Mouse (Mus musculus) forebrain, embryonic 16.5 days (tissue): ENCODE data around the gene Oaz3. TPM values are rescaled to one million over a fixed set of nuclear protein-coding genes. Genes with fewer than 3 reads are reported as not detected.

ENCODE experiments used
- ATAC-seq: fragments of 200-750 bp; cut with Nextera tagmentation; 2 replicates; pipeline ENCODE4 v1.8.0; 2017; ENCODE audit warnings: mild to moderate bottlenecking, moderate library complexity
- H3K27ac ChIP-seq: fragments of 300-500 bp; sonication (generic); 2 replicates; pipeline ENCODE4 v1.5.1; 2014; ENCODE audit warnings: low read length, control low read depth
- H3K27me3 ChIP-seq: fragments of 300-500 bp; sonication (generic); replicated peaks from 2 replicates; pipeline ENCODE4 v1.6.1; 2014; ENCODE audit warnings: low read length; ENCODE audit not compliant: control insufficient read depth, insufficient read depth
- H3K36me3 ChIP-seq: fragments of 300-500 bp; sonication (generic); 2 replicates; pipeline ENCODE4 v1.6.1; 2014; ENCODE audit not compliant: control insufficient read depth, insufficient read depth
- H3K4me1 ChIP-seq: fragments of 300-500 bp; sonication (generic); replicated peaks from 2 replicates; pipeline ENCODE4 v1.6.1; 2014; ENCODE audit warnings: low read length; ENCODE audit not compliant: control insufficient read depth, insufficient read depth
- H3K4me2 ChIP-seq: fragments of 300-500 bp; sonication (generic); 2 replicates; pipeline ENCODE4 v1.6.1; 2014; ENCODE audit warnings: mild to moderate bottlenecking, low read length, control low read depth
- H3K4me3 ChIP-seq: fragments of 300-500 bp; sonication (generic); replicated peaks from 2 replicates; pipeline ENCODE4 v1.5.1; 2014; ENCODE audit warnings: mild to moderate bottlenecking, low read length, control low read depth
- H3K9ac ChIP-seq: fragments of 300-500 bp; sonication (generic); replicated peaks from 2 replicates; pipeline ENCODE4 v1.6.1; 2014; ENCODE audit warnings: low read depth, low read length, control low read depth
- H3K9me3 ChIP-seq: fragments of 300-500 bp; sonication (generic); 2 replicates; pipeline ENCODE4 v1.6.1; 2016; ENCODE audit warnings: low read length; ENCODE audit not compliant: control insufficient read depth
- WGBS: fragments of 180-500 bp; shearing (Covaris S2); extraction: QIAGEN DNeasy Blood & Tissue Kit; methylation state at CpG from one replicate; pipeline ENCODE4 v1.1.7; 2014; 5-methylcytosine and 5-hydroxymethylcytosine counted together
- polyA plus RNA-seq: library from polyadenylated mRNA; unstranded; fragments of >200 nt; fragmentation: Nextera tagmentation; extraction: Ambion mirVana; gene quantifications from 2 replicates; pipeline ENCODE4 v1.2.1, GENCODE M21; 2015

Gene Oaz3
- polyA plus RNA-seq, 1 experiment from 2014 or later = 2.2 TPM

GRCm38 (mm10) chr3:94477981-94478422 is 34.3 kb upstream of the Oaz3 start, which contains the start of gene Celf3:
Celf3 (plus strand) TSS chr3:94478295.
- no peaks in the 10 kb centered on the region for H3K27me3 ChIP-seq
- H3K4me1 ChIP-seq = peaks cover 58% of the 10 kb centered on the region
- peak within 1 kb of the TSS; percentile 75 for H3K4me3 ChIP-seq
- H3K9me3 ChIP-seq = no peaks in the 10 kb centered on the region
- WGBS = 0% methylated on average over 14 of the region's 14 CpGs
- peak; percentile 94 for ATAC-seq
- H3K27ac ChIP-seq = peak within 1 kb of the TSS; percentile 95
- peaks cover 10% of the 10 kb centered on the region for H3K36me3 ChIP-seq
- peak within 1 kb of the TSS; percentile 89 for H3K4me2 ChIP-seq
- peak within 1 kb of the TSS; percentile 97 for H3K9ac ChIP-seq

GRCm38 (mm10) chr3:94477444-94477843 is 33.7 kb upstream of the Oaz3 start:
- Histone ChIP-seq H3K27ac (peak overlapping the region; percentile 95), H3K27me3 (no peaks in the 10 kb centered on the region), H3K9me3 (no peaks in the 10 kb centered on the region), H3K4me1 (peaks cover 58% of the 10 kb centered on the region), H3K4me3 (peak overlapping the region; percentile 75), H3K4me2 (peak overlapping the region; percentile 89), H3K9ac (peak overlapping the region; percentile 68), H3K36me3 (peaks cover 8% of the 10 kb centered on the region)
- 12% methylated on average over 4 of the region's 4 CpGs for WGBS
- ATAC-seq = peak; percentile 24

DNA sequence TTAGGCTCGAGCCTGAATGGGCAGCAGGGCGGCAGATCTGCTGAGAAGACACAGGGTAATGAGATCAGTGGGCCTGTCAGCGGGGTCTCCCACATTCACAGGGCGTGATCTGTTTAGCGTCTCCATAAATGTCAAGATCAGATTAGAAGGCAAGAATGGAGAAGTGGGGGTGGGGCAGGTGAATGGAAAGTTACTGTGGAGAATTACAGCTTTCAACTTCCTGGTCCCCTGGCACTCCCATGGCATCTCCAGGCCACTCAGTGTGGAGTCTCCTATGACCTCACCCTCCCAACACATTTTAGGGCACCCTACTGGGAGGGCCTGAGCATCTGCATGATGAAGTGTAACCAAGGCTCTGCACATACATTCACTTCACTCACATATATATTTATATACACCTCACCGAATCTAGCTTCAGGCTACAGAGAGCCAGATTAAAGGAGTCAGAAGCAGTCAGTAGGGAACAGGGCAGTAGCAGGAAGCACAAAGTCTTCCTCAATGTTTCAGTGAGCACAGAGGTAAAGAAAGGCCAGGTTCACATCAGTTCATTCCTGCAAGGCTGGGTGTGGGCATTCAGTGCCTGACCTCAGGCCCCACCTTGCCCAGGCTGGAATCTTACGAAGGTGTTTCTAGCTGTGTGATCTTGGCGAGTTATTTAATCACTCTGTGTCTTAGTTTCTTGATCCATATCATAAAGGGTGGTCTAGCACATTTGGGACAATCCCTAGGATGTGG is 32.8 kb upstream of the Oaz3 start:
- no peak overlapping the region for H3K4me3 ChIP-seq
- peaks cover 53% of the 10 kb centered on the region for H3K4me1 ChIP-seq
- H3K9me3 ChIP-seq = no peaks in the 10 kb centered on the region
- peak overlapping the region; percentile 95 for H3K27ac ChIP-seq
- 66% methylated on average over 8 of the region's 8 CpGs for WGBS
- no peaks in the 10 kb centered on the region for H3K27me3 ChIP-seq
- H3K4me2 ChIP-seq = 0 out of 2 replicates have a peak overlapping the region, but pooled peaks have one; percentile 89
- no peak for ATAC-seq
- H3K9ac ChIP-seq = no peak overlapping the region
- H3K36me3 ChIP-seq = peaks cover 6% of the 10 kb centered on the region

DNA sequence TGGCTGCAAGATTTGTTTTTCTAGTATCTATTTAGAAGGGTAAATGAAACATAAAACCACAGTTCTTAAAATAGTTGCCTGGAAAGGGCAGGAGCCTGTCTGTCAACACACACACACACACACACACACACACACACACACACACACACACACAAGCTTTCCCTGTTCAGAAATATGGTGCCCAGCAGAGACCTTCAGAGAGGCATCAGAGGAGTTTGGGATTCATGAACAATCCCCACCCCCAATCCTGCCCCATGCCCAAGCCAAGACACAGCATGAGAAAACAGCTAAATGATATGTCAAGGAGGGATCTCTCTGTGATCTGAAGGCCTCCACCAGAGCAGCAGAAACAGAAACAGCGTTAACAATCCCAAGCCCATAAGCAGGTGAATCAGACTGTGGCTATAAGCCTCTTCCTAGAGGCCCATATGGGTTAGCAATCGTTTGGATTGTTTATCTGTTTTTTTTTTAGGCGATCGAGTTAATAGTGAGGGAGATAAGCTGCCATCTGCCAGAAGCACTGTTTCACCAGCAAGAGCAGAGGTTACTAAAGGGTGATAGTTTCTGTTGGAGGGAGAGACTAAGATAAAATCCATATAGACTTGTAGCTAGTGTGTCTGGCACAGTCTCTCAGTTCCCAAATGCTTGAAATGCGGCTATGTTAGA is 30.0 kb upstream of the Oaz3 start:
- Histone ChIP-seq H3K4me2 (no peak overlapping the region), H3K27me3 (no peaks in the 10 kb centered on the region), H3K27ac (peak overlapping the region; percentile 60), H3K36me3 (no peaks in the 10 kb centered on the region), H3K9me3 (no peaks in the 10 kb centered on the region), H3K4me1 (peaks cover 28% of the 10 kb centered on the region), H3K4me3 (no peak overlapping the region), H3K9ac (no peak overlapping the region; the same call in 1 of the 2 replicates)
- 69% methylated on average over 5 of the region's 5 CpGs for WGBS
- no peak for ATAC-seq

DNA sequence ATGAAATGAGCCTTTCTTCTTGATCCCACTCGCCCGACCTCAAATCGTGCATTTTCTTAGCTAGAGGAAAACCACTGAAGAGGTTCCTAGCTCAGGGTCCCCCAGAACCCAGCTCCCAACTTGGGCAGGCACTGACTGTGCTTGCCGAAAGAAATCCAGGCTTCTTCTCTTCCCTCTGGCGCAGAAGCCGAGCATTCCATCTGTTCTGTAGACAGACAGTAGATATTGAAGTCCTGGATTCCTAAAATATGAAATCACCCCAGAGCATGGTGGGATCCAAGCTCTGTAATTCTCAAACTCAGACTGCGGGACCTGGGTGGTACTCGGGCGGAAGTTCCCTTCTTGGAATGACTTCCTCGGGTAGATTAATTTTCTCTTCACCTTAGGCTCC is 29.4 kb upstream of the Oaz3 start:
- Histone ChIP-seq H3K36me3 (no peaks in the 10 kb centered on the region), H3K27me3 (no peaks in the 10 kb centered on the region), H3K4me1 (peaks cover 28% of the 10 kb centered on the region), H3K9me3 (no peaks in the 10 kb centered on the region), H3K9ac (peak overlapping the region; percentile 17; the same call in 1 of the 2 replicates), H3K27ac (peak overlapping the region; percentile 62), H3K4me2 (peak overlapping the region; percentile 54), H3K4me3 (no peak overlapping the region)
- ATAC-seq = no peak
- 41% methylated on average over 10 of the region's 10 CpGs for WGBS

GRCm38 (mm10) chr3:94472447-94473114 is 28.9 kb upstream of the Oaz3 start:
- peaks cover 28% of the 10 kb centered on the region for H3K4me1 ChIP-seq
- H3K4me2 ChIP-seq = peak overlapping the region; percentile 54
- H3K27me3 ChIP-seq = no peaks in the 10 kb centered on the region
- H3K4me3 ChIP-seq = peak overlapping the region; percentile 33
- no peaks in the 10 kb centered on the region for H3K9me3 ChIP-seq
- peak overlapping the region; percentile 62 for H3K27ac ChIP-seq
- peak; percentile 50 for ATAC-seq
- peak overlapping the region; percentile 29; the same call in 1 of the 2 replicates for H3K9ac ChIP-seq
- H3K36me3 ChIP-seq = no peaks in the 10 kb centered on the region
- 12% methylated on average over 28 of the region's 28 CpGs for WGBS

GRCm38 (mm10) chr3:94468931-94469330 is 25.2 kb upstream of the Oaz3 start:
- no peak overlapping the region for H3K27ac ChIP-seq
- ATAC-seq = no peak
- no peak overlapping the region for H3K4me2 ChIP-seq
- H3K36me3 ChIP-seq = no peaks in the 10 kb centered on the region
- WGBS = 57% methylated on average over 3 of the region's 3 CpGs
- no peak overlapping the region for H3K9ac ChIP-seq
- no peaks in the 10 kb centered on the region for H3K9me3 ChIP-seq
- H3K4me3 ChIP-seq = no peak overlapping the region
- peaks cover 41% of the 10 kb centered on the region for H3K4me1 ChIP-seq
- no peaks in the 10 kb centered on the region for H3K27me3 ChIP-seq

GRCm38 (mm10) chr3:94465632-94466430 is 22.1 kb upstream of the Oaz3 start:
- 21% methylated on average over 13 of the region's 13 CpGs for WGBS
- ATAC-seq = peak; percentile 86
- H3K4me1 ChIP-seq = peaks cover 28% of the 10 kb centered on the region
- peak overlapping the region; percentile 95 for H3K27ac ChIP-seq
- no peaks in the 10 kb centered on the region for H3K36me3 ChIP-seq
- H3K9me3 ChIP-seq = no peaks in the 10 kb centered on the region
- H3K27me3 ChIP-seq = no peaks in the 10 kb centered on the region
- no peak overlapping the region for H3K4me2 ChIP-seq
- H3K4me3 ChIP-seq = no peak overlapping the region
- peak overlapping the region; percentile 33 for H3K9ac ChIP-seq
